Mouse (Mus musculus) megakaryocyte, embryonic 14.5 days (primary cell): ENCODE data around the gene Cdkl1. TPM values are rescaled to one million over a fixed set of nuclear protein-coding genes. Genes with fewer than 3 reads are reported as not detected.

Experiments
- H3K27me3 ChIP-seq: replicated peaks from 2 replicates; pipeline ENCODE3; 2012; ENCODE audit warnings: inconsistent platforms
- H3K36me3 ChIP-seq: replicated peaks from 2 replicates; pipeline ENCODE3; 2012; ENCODE audit warnings: low read length, inconsistent platforms, mixed read lengths
- H3K4me1 ChIP-seq: 2 replicates; pipeline ENCODE4 v1.6.1; 2012; ENCODE audit warnings: inconsistent platforms
- H3K4me3 ChIP-seq: replicated peaks from 2 replicates; pipeline ENCODE3; 2012; ENCODE audit warnings: moderate library complexity, mild to moderate bottlenecking, inconsistent platforms
- H3K9me3 ChIP-seq: 2 replicates; pipeline ENCODE4 v1.6.1; 2012; ENCODE audit warnings: inconsistent platforms
- FLI1 ChIP-seq: IDR thresholded peaks from 2 replicates; pipeline ENCODE4 v1.6.1; 2012; ENCODE audit warnings: low read length, inconsistent platforms, mixed read lengths
- GATA1 ChIP-seq: IDR thresholded peaks from 3 replicates; pipeline ENCODE4 v1.6.1; 2012; ENCODE audit warnings: mixed read lengths, low read length, inconsistent platforms, borderline replicate concordance
- polyA plus RNA-seq: library from polyadenylated mRNA; stranded (reverse); fragments of >175 nt; gene quantifications from 2 replicates; pipeline ENCODE4 v1.2.3, GENCODE M21; 2012; ENCODE audit warnings: low replicate concordance; ENCODE audit not compliant: insufficient read depth

The Cdkl1 gene
- polyA plus RNA-seq, 1 experiment, result not detected

DNA sequence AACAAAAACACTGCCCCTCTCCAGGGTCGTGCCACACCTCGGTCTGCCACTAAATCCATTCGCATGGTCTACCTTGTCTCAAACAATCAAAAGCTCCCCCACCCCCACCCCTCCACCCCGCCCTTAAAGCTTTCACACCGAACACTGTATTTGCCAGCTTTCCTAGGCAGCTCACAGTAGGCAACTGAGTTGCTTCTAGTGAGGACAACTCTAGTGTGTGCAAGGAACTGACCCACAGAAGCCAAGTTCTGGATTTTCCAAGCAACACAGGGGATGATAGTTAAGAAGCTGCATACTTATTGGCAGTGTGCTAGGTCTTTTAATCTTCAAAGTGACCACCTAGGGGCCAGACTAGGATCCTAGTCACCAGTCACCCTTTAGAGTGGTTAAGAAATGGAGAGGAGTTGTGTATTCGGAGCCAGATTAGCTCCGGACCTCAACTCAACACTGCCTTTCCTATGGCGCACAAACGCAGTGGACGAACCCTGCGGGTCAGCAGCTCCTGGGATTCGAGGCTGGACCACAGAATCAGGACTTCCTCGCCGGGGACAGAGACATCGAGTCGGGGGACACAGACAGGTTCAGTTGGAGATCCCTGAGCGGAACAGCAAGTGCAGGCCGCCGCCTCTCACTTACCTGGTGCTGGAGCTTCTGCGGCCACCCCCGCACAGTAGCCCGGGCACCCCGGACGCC is 66.9 kb downstream of the Cdkl1 start:
- H3K4me3 ChIP-seq, result peak overlapping the region; percentile 99
- TF ChIP-seq FLI1, result no peak
- no peak for TF ChIP-seq GATA1
- peaks cover 28% of the 10 kb centered on the region for H3K4me1 ChIP-seq
- peaks cover 8% of the 10 kb centered on the region for H3K9me3 ChIP-seq
- no peaks in the 10 kb centered on the region for H3K27me3 ChIP-seq
- peaks cover 37% of the 10 kb centered on the region for H3K36me3 ChIP-seq

DNA sequence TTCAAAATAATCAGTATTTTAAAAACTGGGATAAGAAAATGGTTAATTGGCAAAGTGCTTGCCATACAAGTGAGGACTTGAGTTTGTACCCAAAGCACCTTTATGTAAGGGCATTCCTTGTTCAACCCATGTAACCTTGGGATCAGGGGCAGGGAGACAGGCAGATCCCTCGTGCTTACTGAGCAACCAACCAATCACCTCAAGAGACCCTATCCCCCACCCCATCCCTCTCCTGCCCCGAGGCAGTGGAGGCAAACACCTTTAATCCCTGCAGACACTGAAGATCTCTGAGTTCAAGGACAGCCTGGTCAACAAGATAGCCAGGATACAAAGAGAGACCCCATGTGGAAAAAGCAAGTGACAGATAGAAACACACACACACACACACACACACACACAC is 67.7 kb downstream of the Cdkl1 start:
- Histone ChIP-seq H3K4me1 (peaks cover 28% of the 10 kb centered on the region), H3K9me3 (peaks cover 10% of the 10 kb centered on the region), H3K4me3 (peak overlapping the region; percentile 42), H3K27me3 (no peaks in the 10 kb centered on the region), H3K36me3 (peaks cover 37% of the 10 kb centered on the region)
- TF ChIP-seq FLI1, result no peak
- TF ChIP-seq GATA1, result no peak

DNA sequence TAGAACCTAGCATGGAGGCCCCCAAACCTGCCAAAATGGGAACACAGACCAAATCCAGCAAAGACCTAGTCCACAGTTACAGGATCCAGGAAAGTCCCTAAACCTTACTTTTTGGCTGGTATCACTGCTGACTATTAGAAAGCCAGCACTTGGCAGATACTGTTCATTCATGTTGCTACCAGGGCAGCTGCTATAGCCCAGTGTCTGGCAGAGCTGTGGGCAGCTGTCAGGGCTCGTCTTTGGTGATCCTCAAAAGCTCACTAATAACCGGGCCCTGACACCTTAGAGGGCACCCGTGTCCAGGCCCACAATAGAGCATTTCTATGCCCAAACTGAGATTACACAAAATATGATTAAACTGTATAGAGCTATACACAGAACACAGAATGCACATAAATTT is 68.2 kb downstream of the Cdkl1 start:
- H3K27me3 ChIP-seq, result no peaks in the 10 kb centered on the region
- peaks cover 13% of the 10 kb centered on the region for H3K9me3 ChIP-seq
- H3K4me3 ChIP-seq, result no peak overlapping the region
- TF ChIP-seq FLI1, result no peak
- no peak for TF ChIP-seq GATA1
- peaks cover 36% of the 10 kb centered on the region for H3K36me3 ChIP-seq
- H3K4me1 ChIP-seq, result peaks cover 28% of the 10 kb centered on the region

DNA sequence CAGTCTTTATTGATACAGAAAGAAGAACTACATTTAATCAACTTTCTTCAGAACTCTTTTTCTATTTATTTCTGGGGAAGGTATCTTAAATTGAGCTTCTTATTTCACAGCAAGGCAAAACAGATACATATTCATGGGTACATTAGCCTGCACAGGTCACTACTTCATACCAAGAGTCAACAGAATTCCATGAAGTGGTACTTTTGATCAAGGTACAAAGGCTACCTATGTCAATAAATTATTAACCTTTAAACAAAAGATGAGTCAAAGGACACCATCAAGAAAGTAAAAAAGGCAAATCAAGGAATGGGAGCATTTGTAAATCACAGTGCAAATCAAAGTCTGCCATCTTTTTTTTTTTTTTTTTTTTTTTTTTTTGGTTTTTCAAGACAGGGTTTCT is 77.4 kb downstream of the Cdkl1 start:
- H3K27me3 ChIP-seq, result no peaks in the 10 kb centered on the region
- no peak overlapping the region for H3K4me3 ChIP-seq
- H3K4me1 ChIP-seq, result no peaks in the 10 kb centered on the region
- peaks cover 4% of the 10 kb centered on the region for H3K9me3 ChIP-seq
- H3K36me3 ChIP-seq, result peaks cover 36% of the 10 kb centered on the region
- TF ChIP-seq GATA1 (no peak), FLI1 (no peak; the same call in 1 of the 2 replicates)

DNA sequence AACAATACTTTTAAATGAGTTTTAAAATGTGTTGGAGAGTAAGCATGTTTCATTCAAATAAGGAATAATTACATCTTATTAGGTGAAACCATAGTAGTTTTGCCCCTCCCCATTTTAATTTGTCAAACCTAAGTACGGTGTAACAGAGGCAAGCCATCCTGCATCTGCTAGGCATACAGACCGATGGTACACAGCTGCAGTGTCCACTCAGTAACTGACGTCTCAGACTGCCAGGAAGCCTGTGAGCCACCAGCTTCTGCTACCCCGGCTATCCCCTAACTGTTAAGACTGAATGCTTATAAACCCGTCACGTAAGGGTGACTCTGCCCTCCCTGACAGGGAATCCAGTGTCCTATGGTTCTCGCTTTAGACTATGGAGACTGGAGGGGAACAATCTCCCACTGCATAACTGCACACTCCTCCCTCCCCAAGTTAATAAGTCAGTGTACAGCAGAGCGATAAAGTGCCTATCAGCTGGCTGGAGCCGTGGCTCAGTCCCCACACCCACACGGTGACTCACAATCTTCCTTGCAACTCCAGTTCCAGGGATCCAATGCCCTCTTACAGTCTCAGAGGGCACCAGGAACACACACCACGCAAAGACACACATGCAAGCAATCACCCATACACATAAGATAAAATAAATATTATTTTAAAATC is 86.1 kb downstream of the Cdkl1 start:
- Histone ChIP-seq H3K36me3 (peaks cover 52% of the 10 kb centered on the region), H3K9me3 (no peaks in the 10 kb centered on the region), H3K4me3 (no peak overlapping the region), H3K4me1 (peaks cover 6% of the 10 kb centered on the region), H3K27me3 (no peaks in the 10 kb centered on the region)
- no peak for TF ChIP-seq FLI1
- no peak for TF ChIP-seq GATA1

DNA sequence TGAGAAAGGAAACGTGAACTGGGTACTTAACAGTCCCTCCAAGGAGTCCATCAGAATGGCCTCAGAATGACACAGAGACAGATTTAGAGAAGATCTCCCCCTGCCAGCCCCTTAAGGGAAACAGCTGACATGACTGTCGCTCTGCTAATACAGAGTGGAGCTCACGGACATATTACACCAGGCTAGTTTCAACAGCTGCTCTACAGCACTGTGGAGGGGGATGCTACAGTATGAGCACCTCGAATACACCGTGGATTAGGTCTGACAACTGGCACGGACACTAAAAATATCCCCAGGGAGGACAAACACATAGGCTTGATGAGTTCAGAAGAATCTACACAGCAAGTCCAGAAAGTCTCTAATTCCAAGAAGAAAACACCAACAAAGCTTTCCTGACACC is 92.7 kb downstream of the Cdkl1 start:
- TF ChIP-seq GATA1 (no peak), FLI1 (no peak)
- Histone ChIP-seq H3K4me1 (no peaks in the 10 kb centered on the region), H3K4me3 (no peak overlapping the region), H3K36me3 (peaks cover 39% of the 10 kb centered on the region), H3K9me3 (no peaks in the 10 kb centered on the region), H3K27me3 (no peaks in the 10 kb centered on the region)

Other genes with a start within 250 kb of the Cdkl1 start
- gene Vcpkmt, start 208.2 kb downstream of the Cdkl1 start, polyA plus RNA-seq, result 7.0 TPM in 1 of 2 replicates, not detected in the other
- 4.3 TPM in 1 of 2 replicates, not detected in the other for gene Sos2, start 109.4 kb downstream of the Cdkl1 start, polyA plus RNA-seq
- 0.65 and 0.95 TPM in 2 replicates for gene L2hgdh, start 66.4 kb downstream of the Cdkl1 start, polyA plus RNA-seq
- gene Atp5s, start 66.3 kb downstream of the Cdkl1 start, polyA plus RNA-seq, result 3.3 and 5.8 TPM in 2 replicates
- gene Atl1, start 101.3 kb upstream of the Cdkl1 start, polyA plus RNA-seq, result 0.53 and 0.83 TPM in 2 replicates
- gene Map4k5, start 101.9 kb upstream of the Cdkl1 start, polyA plus RNA-seq, result 0.17 and 3.6 TPM in 2 replicates
- 8.6 and 9.6 TPM in 2 replicates for gene Sav1, start 195.7 kb upstream of the Cdkl1 start, polyA plus RNA-seq